Mouse (Mus musculus) limb, embryonic 10.5 days (tissue): ENCODE results near the gene Nanos3. TPM values are rescaled to one million over a fixed set of nuclear protein-coding genes. Genes with fewer than 3 reads are reported as not detected.

ENCODE experiments used
- DNase-seq: peaks from one replicate; pipeline ENCODE4 v3.0.0-alpha.2; 2017; ENCODE audit warnings: low spot score
- H3K27ac ChIP-seq: fragments of 300-500 bp; sonication (generic); 2 replicates; pipeline ENCODE4 v1.5.1; 2016; ENCODE audit warnings: mild to moderate bottlenecking
- H3K27me3 ChIP-seq: fragments of 300-500 bp; sonication (generic); 2 replicates; pipeline ENCODE4 v1.6.1; 2016; ENCODE audit warnings: low read depth, mild to moderate bottlenecking; ENCODE audit not compliant: poor library complexity, severe bottlenecking
- H3K36me3 ChIP-seq: fragments of 300-500 bp; sonication (generic); 2 replicates; pipeline ENCODE4 v1.6.1; 2016; ENCODE audit warnings: mild to moderate bottlenecking, moderate library complexity
- H3K4me1 ChIP-seq: fragments of 300-500 bp; sonication (generic); 2 replicates; pipeline ENCODE4 v1.6.1; 2016
- H3K4me3 ChIP-seq: fragments of 300-500 bp; sonication (generic); 2 replicates; pipeline ENCODE4 v1.5.1; 2016; ENCODE audit warnings: mild to moderate bottlenecking, moderate library complexity
- H3K9me3 ChIP-seq: fragments of 300-500 bp; sonication (generic); replicated peaks from 2 replicates; pipeline ENCODE4 v1.6.1; 2016; ENCODE audit warnings: mild to moderate bottlenecking
- WGBS: fragments of 180-500 bp; shearing (Covaris S2); methylation state at CpG from one replicate; pipeline ENCODE4 v1.1.7; 2016; 5-methylcytosine and 5-hydroxymethylcytosine counted together
- polyA plus RNA-seq: library from polyadenylated mRNA; unstranded; fragments of >200 nt; fragmentation: Nextera tagmentation; extraction: Ambion mirVana; gene quantifications from 2 replicates; pipeline ENCODE4 v1.2.1, GENCODE M21; 2016

The Nanos3 gene
- polyA plus RNA-seq, 1 experiment from 2014 or later, result 3.1 TPM

- H3K4me3 ChIP-seq, result no peak overlapping the region
- DNase-seq, result no peak
- H3K27me3 ChIP-seq, result no peaks in the 10 kb centered on the region
- 71% methylated on average over 17 of the region's 17 CpGs for WGBS
- no peaks in the 10 kb centered on the region for H3K9me3 ChIP-seq
- H3K36me3 ChIP-seq, result peaks cover 76% of the 10 kb centered on the region
- H3K27ac ChIP-seq, result peak overlapping the region; percentile 58; the same call in 1 of the 2 replicates
- H3K4me1 ChIP-seq, result peaks cover 32% of the 10 kb centered on the region
Observed at GRCm38 (mm10) chr8:84208381-84209380, 23.7 kb upstream of the Nanos3 start.

DNA sequence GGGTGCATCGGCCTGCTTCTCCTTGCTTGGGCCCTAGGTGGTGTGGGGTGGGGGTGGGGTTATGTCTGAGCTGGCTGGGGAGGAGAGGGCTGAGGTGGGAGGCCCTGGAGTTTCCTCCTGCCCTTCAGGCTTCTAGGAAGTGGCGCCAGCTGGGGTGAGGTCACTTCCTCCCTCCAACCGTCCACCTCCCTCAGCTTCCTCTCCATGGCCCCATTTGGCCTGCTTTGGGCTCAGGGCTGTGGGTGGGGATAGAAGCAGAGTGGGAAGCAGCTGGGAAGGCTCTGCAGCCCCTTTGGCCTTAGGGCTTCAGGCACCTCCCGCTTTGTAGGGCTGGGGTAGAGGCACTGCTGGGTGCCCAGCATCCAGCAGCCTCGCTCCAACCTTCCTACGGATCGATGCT, 22.8 kb upstream of the Nanos3 start:
- Histone ChIP-seq H3K4me3 (no peak overlapping the region), H3K4me1 (peaks cover 41% of the 10 kb centered on the region), H3K27ac (peak overlapping the region; percentile 58; the same call in 1 of the 2 replicates), H3K27me3 (no peaks in the 10 kb centered on the region), H3K9me3 (no peaks in the 10 kb centered on the region), H3K36me3 (peaks cover 67% of the 10 kb centered on the region)
- 58% methylated on average over 7 of the region's 7 CpGs for WGBS
- DNase-seq, result no peak

GRCm38 (mm10) chr8:84206666-84207065, 21.6 kb upstream of the Nanos3 start:
- no peak for DNase-seq
- WGBS, result 90% methylated on average over 3 of the region's 3 CpGs
- H3K36me3 ChIP-seq, result peaks cover 60% of the 10 kb centered on the region
- H3K27ac ChIP-seq, result no peak overlapping the region
- peaks cover 52% of the 10 kb centered on the region for H3K4me1 ChIP-seq
- H3K4me3 ChIP-seq, result no peak overlapping the region
- no peaks in the 10 kb centered on the region; the same call in 1 of the 2 replicates for H3K27me3 ChIP-seq
- no peaks in the 10 kb centered on the region for H3K9me3 ChIP-seq

GRCm38 (mm10) chr8:84205073-84205472, 20.1 kb upstream of the Nanos3 start:
- H3K4me1 ChIP-seq, result peaks cover 65% of the 10 kb centered on the region
- WGBS, result 95% methylated on average over 5 of the region's 5 CpGs

DNA sequence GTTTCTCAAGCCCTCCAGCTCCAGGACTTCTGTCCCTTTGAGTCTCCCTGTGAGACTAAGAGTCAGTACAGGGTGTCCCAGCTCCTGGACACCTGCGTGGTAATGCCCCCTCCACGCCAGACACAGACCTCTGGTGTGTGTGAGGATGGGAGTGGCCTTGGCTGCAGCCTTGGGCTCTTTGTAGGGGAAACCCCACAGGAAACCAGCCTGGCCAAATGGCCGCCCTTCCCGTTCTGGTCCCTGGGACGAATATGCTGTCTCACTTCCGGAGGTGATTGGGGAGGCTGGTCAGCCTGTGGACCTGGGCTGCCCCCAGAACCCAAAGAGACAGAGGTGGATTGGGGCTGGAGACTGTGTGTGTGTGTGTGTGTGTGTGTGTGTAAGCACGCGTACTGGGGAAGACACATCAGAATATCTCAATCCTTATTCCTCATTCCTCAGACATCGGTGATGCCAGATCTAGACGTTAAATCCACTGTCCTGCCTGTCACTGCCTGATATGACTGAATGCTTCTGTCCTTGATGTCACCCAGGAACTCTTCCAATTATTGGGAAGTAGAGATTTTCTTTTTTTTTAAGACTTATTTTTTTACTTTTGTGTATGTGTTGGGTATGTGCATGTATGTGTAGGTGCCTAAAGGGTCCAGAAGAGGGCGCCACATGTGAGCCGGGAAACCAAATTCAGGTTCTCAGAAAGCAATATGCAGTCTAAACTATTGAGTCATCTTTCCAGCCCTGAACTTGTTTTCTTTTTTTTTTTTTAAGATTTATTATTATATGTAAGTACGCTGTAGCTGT, 19.2 kb upstream of the Nanos3 start:
- H3K36me3 ChIP-seq, result peaks cover 36% of the 10 kb centered on the region
- no peak for DNase-seq
- no peaks in the 10 kb centered on the region for H3K9me3 ChIP-seq
- peak overlapping the region; percentile 96 for H3K27ac ChIP-seq
- peaks cover 72% of the 10 kb centered on the region for H3K4me1 ChIP-seq
- WGBS, result 50% methylated on average over 13 of the region's 13 CpGs
- no peaks in the 10 kb centered on the region; the same call in 1 of the 2 replicates for H3K27me3 ChIP-seq
- peak overlapping the region; percentile 78 for H3K4me3 ChIP-seq

More at GRCm38 (mm10) chr8:84205073-84205472, 20.1 kb upstream of the Nanos3 start:
- DNase-seq, result no peak
- Histone ChIP-seq H3K36me3 (peaks cover 45% of the 10 kb centered on the region), H3K27ac (no peak overlapping the region), H3K4me3 (no peak overlapping the region), H3K9me3 (no peaks in the 10 kb centered on the region), H3K27me3 (no peaks in the 10 kb centered on the region; the same call in 1 of the 2 replicates)

DNA sequence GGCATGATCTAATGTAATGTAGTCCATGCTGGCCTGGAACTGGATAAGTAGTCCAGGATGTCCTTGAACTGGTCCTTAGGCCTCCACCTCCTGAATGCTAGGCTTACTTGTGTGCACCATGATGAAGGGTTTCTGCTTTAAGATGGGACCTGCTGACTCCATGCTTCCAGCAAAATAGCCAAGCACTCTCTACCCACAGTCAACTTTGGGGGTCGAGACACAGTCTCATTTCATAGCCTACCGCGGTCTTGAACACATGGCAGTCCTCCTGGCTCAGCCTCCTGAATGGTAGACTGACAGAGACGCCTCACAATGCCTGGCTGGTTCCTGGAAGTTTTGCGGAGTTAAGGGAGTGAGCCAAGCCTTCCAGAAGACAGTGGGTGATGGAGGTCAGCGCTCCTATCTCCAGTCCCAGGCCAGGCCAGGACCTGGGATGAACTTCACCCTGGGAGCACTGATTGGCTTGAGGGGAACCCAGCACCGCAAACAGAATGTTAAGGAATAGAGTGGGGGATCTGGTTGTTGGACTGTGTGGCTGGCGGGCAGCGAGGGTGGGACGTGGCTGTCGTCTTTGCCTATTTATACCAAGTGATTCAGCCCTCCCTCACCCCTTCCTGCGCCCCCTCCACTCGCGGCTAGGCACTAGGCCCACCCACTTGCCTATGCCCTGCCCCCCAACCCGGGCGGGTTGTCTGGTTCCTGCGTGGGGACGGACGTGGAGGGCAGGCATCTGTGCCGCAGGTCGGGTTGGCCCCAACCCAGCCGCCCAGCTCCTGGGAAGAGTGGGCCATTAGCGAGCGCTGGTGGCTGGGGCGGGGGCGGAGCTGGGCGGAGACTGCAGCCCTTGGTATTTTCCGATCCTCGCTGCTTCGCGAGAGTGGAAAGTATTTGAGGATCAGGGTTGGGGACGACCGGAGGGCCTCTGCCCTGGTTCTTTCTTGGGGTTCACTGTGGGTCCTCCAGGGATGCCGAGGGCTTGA, 18.2 kb upstream of the Nanos3 start:
- H3K27me3 ChIP-seq, result no peaks in the 10 kb centered on the region; the same call in 1 of the 2 replicates
- 11% methylated on average over 34 of the region's 34 CpGs for WGBS

GRCm38 (mm10) chr8:84202466-84202865, 17.4 kb upstream of the Nanos3 start:
- Histone ChIP-seq H3K4me3 (peak overlapping the region; percentile 78), H3K9me3 (no peaks in the 10 kb centered on the region), H3K27me3 (no peaks in the 10 kb centered on the region; the same call in 1 of the 2 replicates), H3K27ac (peak overlapping the region; percentile 96), H3K4me1 (peaks cover 72% of the 10 kb centered on the region), H3K36me3 (peaks cover 26% of the 10 kb centered on the region)
- no peak for DNase-seq
- WGBS, result 92% methylated on average over 9 of the region's 9 CpGs

More for the DNA sequence above, 18.2 kb upstream of the Nanos3 start:
- Histone ChIP-seq H3K4me3 (peak overlapping the region; percentile 78), H3K4me1 (peaks cover 72% of the 10 kb centered on the region), H3K36me3 (peaks cover 26% of the 10 kb centered on the region), H3K9me3 (no peaks in the 10 kb centered on the region), H3K27ac (peak overlapping the region; percentile 96)
- peak; percentile 85 for DNase-seq

DNA sequence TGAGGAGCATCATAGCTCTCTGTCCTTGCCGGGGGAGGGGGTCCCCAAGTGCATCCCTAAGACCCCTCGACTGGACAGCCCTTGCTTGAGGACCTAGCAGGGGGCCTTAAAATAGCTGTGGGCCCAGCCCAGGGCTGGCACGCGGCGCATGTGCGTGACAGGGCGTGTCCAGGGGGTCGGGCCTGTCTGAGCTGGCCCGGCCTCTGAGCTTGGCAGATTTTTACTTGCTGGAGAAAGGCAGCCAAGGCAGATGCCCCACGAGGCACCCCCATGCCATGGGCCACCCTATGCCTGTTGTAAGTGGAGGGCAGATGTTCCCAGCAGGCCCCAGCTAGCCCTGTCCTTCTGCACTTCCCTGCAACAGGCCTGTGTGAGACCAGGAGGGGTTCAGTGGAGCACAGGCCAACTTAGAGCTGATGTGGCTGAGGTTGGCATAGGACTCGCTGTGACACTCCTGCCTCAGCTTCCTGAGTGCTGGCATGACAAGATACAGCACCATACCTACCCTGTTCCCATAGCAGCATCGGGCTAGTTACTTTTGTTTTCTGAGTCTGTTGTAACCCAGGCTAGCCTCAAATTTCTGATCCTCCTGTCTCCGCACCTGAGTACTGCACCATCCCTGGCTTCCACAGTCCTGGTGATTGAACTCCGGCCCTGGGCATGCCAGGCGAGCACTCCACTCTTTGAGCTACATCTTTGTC, 16.7 kb upstream of the Nanos3 start:
- Histone ChIP-seq H3K9me3 (no peaks in the 10 kb centered on the region), H3K4me3 (peak overlapping the region; percentile 78), H3K4me1 (peaks cover 71% of the 10 kb centered on the region), H3K27me3 (no peaks in the 10 kb centered on the region; the same call in 1 of the 2 replicates), H3K36me3 (peaks cover 19% of the 10 kb centered on the region), H3K27ac (peak overlapping the region; percentile 96)
- whole genome bisulfite sequencing, result 64% methylated on average over 15 of the region's 15 CpGs
- DNase-seq, result no peak

DNA sequence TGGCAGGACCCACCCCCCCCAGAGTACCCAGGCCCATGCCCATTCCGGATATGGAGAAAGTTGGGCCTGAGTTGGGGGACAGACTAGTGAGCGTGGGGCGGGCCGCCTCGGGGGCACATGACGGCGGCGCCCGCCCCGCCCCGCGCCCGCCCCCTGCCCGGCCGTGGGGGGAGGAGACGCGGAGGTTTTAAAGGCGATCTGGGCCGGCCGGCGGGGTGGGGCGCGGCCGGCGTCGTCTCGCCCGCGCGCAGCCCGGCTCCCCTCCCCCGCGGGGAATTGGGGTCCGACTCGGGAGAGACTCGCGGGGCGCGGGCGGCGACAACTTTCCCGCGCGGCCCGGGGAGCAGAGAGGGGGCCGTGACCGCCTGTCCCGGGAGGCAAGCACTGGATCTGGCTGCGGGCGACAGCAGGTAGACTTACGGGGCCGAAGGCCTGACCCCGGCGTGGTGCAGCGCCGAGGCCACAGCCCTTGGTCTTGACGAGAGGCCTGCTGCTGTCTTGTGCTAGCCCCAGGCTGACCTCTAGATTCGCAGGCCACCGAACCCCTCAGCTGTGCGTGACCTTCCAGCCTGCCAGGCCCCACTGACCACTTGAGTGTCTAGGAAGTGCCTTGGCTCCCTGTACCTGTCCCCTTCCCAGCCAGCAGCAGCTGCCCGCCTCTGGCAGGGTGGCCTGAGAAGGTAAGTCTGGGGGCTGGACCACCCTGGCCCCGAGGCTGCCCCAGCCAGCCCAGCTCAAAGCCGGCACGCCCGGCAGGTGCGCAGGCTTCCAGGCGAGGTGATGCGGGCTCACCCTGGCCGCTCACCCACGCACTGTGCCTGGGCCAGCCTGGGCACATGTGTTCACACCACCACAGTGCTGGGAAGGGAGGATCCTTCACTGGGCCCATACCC, 15.9 kb upstream of the Nanos3 start:
- DNase-seq, result peak; percentile 78
- no peaks in the 10 kb centered on the region for H3K9me3 ChIP-seq
- 5% methylated on average over 61 of the region's 70 CpGs for WGBS
- H3K4me1 ChIP-seq, result peaks cover 71% of the 10 kb centered on the region
- peak overlapping the region; percentile 96 for H3K27ac ChIP-seq
- no peaks in the 10 kb centered on the region; the same call in 1 of the 2 replicates for H3K27me3 ChIP-seq
- peaks cover 13% of the 10 kb centered on the region for H3K36me3 ChIP-seq
- H3K4me3 ChIP-seq, result peak overlapping the region; percentile 78

- H3K27ac ChIP-seq, result peak overlapping the region; percentile 96
- no peaks in the 10 kb centered on the region; the same call in 1 of the 2 replicates for H3K27me3 ChIP-seq
- peaks cover 71% of the 10 kb centered on the region for H3K4me1 ChIP-seq
- peak; percentile 56 for DNase-seq
- WGBS, result 20% methylated on average over 8 of the region's 8 CpGs
- peaks cover 8% of the 10 kb centered on the region; the same call in 1 of the 2 replicates for H3K36me3 ChIP-seq
- H3K9me3 ChIP-seq, result no peaks in the 10 kb centered on the region
- H3K4me3 ChIP-seq, result peak overlapping the region; percentile 78
Observed at GRCm38 (mm10) chr8:84200126-84200555, 15.1 kb upstream of the Nanos3 start.
